Mouse (Mus musculus): ENCODE data around the gene Sept4.

Sept4 gene

DNA sequence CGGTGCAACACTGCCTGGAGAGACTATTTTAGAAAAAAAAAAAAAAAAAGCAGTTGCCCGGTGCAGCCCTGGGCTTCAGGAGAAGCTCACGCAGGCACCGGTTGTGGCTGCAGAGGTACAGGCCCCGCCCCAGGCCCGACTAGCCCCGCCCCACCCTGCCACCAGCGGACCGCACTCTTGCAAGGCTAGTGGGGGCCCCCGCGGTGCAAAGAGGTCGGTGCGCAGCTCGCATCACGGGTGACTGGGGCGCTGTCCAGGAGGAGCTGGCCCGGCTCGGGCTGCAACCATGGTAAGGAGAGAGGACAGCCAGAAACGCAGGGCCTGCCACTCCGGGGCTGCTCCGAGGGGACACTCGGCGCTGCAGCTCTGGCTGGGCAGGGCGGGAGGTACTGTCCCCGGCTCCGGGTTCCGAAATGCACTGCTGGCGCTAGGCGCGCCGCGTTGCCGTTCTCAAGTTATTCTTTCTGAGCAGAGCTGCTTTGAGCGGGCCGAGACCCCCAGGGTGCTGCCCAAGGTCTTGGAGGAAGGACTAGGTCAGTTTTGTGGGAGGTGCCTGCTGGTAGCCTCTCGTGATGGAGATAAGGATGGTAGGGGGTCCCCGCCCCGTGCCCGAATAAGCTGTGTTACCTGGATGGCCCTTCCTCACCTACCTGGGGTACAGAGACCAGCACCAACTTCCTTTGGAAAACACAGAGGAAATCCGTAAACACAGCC, 9.7 kb downstream of the Sept4 start:
- intact Hi-C loops (cut with DNase I) = no loop called here

DNA sequence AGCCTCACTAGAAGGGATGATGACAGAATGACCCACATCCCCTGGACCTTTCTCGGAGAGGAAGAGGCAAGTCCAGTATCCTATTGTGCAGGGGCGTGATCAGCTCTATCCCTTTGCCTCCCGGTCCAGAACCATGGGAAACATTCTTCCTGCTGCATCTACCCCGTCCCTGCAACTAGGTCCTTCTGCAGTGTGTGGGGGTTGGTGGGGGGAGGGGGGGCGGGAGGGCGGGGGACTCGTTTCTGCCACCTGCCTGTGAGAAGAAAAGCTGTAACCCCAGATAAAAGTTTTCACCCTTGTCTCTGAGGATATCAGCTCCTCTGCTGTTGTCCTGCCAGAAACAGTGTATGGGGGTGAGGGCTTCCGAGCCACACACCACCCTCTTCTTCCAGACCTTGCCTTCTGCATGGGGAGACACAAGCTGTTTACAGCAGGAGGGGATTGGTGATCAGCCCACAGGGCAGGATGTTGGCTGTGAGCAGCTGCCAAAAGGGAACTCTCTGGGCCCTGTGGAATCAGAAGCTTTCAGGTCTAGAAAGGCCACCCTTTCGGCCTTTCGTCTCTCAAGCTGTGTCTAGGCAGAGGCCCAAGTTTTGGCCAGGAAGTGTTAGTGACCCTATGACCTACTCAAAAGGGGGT, 10.4 kb downstream of the Sept4 start:
- intact Hi-C loops (cut with DNase I) = no loop called here

DNA sequence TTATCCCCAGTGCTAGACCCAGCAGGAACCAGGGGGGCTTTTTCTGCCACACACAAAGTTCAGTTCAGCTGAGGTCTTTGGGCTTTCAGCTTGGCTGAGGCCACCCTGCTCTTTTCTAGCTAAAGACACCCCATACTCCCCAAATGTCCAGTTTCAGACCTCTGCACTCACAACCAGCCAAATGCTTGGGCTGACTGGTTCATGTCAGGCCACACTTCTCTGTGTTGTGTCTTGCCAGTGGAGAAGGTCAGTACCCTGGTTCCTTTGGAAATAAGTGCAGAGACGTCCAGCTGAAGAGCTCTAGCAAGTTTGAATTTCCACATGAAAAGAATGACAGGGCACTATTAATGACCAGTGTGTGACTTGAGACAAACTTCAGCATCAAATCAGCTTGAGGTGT, 11.0 kb downstream of the Sept4 start:
- intact Hi-C loops (cut with DNase I) = no loop called here

DNA sequence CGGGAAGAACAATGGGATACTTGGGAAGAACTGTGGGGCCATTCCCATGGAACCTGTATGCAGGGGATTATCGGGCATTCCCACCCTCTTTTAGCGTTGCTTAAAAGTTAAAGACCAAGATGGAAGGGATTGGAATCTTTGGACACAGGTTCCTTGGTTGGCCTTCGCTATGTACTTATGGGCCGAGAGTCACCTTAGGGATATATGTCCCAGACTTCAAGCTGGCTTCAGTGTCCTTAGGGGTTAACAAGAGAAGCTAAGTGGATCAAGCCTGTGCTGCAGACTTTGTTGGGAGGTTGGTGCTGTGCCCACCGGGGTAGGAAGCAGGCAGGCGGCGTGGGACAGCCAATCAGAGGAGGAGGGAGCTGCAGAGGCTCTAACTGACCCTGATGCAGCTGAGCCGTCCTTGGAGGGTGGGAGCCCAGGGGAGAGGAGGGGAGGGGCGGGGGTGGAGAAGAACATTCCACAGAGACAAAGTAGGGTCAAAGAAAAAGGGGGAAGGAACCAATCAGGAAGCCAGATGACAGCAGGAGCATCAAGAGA, 11.9 kb downstream of the Sept4 start:
- intact Hi-C loops (cut with DNase I) = no loop called here

DNA sequence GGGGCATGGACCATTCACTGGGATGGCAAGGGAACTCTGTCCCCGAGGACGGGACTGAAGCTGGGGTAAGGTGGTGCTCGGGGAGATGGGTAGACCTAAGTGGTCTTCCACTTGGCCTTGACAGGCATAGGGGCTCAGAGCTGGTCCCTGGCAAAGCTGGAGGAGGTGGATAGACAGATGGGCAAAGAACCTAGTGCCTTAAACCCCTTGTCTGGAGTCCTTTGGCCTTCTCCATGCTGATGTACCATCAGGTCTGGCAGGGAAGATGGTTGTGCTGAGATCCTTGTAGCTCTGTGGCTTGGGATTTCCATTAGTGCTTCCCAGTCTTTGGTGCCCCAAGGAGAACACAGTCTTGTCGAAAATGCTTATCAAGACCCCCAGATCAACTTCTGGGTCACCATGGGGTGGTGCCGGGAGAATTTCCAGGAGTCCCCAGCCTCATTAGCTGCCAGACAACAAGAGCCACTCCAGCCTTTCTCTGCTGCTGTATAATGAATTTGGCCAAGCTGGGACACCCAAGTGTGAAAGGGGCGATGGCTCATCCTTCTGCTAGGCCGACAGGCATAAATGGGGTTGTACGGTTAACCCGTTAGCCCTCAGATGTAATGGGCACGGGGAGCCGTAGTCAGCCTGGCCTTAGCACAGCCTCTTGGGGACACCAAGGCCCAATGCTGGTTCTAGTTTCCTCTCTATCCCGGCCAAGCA, 12.6 kb downstream of the Sept4 start:
- intact Hi-C loops (cut with DNase I) = no loop called here

DNA sequence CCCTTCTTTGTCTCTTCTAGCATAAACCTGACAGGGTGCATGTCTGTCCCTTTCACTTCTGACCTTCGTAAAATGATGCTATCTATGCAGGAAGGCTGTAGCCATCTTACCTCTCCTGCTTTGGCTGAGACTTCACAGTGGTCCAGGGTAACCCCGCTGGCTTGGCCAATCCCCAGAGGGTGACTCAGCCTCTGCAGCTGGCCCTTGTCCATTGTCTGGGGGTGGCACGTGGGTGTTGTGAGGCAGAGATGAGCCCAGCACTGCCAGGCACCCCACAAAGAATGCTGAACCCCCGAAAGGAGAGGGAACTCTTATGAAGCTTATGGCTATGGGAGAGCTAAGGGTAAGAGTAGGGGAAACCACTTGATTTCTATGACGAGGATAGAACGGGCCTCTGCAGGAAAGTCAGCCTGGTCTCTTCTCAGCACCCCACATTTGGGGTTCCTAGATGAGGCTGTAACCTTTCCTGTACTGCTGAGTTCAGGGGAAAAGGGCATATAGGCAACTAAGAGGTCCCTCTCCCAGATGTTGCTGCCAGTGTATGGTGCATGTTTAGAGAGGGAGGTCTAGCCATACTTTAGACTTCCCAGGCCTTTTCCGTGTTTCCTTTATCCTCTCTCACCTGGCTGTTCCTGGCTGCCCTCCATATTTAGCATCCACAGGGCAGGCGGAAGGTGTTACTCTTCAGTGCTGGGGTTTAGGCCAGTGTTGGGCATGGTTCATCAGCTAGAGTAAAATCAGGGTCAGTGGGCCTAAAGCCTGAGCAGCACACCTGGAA, 13.4 kb downstream of the Sept4 start:
- intact Hi-C loops (cut with DNase I) = no loop called here

DNA sequence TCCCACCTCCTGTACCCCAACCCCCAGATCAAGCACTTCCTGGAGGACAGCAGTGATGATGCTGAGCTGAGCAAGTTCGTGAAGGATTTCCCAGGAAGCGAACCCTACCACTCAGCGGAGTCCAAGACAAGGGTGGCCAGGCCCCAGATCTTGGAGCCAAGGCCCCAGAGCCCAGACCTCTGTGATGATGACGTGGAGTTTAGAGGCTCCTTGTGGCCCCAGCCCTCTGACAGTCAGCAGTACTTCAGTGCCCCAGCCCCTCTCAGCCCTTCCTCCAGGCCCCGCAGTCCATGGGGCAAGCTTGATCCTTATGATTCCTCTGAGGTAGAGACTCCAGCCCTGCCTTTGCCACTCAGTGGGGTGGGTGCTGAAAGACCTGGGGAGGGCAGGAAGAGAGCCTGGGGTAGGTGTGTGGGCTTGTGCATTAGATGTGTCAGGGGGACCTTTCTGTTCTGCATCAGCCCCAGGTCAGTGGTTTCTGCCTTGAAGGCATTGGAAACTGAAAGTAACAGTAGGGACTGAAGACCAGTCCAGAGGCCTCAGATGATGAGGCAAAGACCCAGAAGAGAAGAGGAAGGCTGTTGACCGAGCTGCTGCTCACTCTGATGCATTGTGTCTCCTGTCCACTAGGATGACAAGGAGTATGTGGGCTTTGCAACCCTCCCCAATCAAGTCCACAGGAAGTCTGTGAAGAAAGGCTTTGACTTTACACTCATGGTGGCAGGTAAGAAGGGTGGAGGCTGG, 14.8 kb downstream of the Sept4 start:
- intact Hi-C loops (cut with DNase I) = no loop called here

DNA sequence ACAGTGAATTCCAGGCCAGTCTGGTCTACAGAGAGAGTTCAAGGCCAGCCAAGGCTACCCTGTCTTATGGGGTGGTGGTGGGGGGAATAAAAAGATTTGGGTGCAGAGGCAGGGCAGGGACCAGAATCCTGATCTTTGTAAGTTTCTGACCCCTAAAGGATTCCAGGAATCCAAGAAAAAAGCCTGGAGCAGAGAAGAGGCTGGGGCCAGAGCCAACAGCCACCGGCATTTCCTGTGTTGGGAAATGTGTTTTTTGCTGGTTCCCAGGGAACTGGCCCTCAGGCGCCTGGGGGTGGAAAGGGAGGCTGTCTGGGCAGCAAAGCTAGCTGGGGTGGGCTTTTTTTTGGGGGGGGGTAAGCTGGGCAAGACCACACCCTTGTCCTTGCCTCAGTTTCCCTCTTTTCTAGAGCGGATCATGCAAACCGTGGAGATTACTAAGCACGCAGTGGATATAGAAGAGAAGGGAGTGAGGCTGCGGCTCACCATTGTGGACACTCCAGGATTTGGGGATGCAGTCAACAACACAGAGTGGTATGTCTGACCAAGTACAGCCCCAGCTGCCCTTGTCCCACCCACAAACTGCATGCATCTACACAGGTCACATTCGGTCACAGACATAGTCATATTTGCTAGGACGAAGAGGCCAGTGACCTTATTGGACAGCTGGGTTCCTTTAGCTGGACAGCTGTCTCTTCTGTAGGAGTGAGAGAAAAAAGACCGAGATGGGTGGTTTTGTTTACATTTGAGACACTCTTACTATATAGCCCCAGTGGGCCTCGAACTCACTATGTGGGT, 16.2 kb downstream of the Sept4 start:
- intact Hi-C loops (cut with DNase I) = no loop called here

DNA sequence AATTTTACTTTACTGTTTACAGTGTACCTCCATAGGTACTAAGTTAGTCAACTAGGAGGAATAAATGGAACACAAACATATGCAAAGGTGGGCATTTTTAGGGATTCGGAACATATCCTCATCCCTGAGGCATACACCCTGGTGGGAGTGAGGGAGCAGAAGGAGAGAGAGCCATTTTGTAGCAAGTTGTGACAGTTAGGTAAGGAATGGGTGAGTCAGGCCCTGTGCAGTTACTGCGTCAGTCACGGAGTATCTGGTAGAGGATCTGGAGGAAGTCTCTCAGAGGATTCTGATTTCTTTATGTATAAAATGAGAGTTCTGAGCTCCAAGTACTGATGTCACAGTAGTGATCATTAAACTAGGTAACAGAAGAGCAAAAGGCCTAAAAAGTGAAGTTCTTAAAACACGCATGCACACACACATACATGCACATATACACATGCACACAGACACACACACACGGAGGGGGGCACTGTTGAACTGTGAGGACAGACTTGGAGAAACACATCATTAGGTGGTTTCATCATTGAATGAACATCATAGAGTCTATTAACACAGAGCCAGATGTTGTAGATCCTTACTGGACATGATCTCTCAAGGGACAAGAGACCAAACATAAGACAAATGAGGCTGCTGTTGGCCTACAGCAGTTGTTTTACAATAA, 18.6 kb downstream of the Sept4 start:
- intact Hi-C loops (cut with DNase I) = no loop called here

DNA sequence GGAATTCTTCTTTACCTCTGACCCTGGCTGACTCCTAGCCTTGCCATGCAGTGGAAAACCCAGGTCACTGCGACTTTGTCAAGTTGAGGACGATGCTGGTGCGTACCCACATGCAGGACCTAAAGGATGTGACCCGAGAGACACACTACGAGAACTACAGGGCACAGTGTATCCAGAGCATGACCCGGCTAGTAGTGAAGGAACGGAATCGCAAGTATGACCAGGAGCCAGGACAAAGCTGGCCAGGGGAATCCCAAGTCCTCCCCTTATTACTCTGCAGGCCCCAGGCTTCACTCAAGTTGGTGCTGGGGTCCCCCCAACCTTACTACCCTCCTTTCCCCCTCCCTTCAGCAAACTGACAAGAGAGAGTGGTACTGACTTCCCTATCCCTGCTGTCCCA, 20.9 kb downstream of the Sept4 start:
- intact Hi-C loops (cut with DNase I) = no loop called here

DNA sequence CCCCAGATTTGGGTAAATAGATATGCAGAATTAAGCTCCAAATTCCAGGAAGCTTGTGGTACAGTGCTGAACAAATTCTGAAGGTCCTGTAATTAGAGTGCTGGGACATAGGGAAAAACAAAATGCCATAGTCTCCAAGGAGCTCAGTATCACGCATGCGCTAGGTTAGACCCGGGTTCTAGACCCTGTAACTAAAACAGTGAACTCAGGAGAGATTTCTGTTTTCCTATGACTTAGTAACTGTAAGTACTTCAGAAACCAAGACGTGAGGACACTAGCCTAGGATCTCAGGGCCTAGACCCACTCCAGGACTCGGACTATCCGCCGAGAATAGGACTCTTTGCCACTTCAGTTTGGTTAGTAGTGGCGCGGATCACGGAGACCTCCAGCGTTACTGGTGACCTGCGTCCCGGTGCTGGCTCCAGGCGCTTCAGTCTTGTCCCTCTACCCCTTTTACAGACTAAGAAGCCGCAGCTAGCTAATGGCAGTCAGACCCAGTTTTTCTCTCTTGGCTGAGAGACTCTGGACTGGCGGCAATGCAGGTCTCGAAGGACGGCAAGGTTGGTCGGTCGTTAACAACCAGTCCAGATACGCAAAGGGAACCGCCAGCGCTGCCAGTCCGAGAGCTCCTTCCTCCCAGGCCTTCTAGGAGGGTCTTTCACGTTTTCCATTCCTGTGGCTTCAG, 22.3 kb downstream of the Sept4 start:
- intact Hi-C loops (cut with DNase I) = no loop called here

DNA sequence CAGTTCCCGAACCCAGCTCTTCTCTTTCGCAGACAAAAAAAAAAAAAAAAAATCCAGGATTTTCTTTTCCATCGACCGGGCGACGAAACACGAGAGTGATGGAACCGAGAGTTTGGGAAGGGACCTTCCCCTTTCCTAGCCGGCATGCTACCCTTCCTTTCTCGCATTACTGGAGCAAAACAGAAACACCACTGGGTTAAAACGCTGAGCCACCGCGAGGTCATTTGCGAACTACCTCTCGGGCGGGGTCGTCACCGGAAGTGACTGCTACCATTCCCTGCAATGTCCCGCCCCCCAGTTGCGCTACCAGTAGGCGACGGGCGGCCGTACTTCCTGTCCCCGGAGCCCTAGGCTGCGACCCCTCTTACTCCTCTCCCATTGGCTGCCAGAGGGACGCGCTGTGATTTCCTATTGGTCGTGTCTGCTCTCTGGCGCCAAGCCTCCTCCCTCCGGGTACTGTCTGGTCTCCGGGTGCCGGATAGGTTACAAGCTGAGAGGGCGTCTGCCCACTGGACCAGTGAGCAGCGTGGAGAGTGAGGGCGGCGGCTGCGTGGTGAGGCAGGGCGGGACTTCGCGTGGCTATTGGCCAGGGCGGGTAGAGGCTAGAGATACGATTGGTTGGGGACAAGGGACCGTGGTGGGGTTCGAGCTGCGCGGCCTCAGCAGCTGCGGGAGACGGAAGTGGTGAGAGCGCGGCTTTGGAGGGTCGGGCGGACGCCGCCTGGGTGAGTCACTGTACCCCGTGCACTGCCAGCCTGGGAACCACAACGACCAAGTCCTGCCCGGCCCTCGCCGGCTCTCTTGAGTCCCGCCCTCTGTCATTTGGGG, 23.0 kb downstream of the Sept4 start, which contains the start of gene Mtmr4:
Gene Mtmr4, plus strand, starts transcription at position 637 of the 828 bp plus-strand sequence.
- intact Hi-C loops (cut with DNase I) = no loop called here

DNA sequence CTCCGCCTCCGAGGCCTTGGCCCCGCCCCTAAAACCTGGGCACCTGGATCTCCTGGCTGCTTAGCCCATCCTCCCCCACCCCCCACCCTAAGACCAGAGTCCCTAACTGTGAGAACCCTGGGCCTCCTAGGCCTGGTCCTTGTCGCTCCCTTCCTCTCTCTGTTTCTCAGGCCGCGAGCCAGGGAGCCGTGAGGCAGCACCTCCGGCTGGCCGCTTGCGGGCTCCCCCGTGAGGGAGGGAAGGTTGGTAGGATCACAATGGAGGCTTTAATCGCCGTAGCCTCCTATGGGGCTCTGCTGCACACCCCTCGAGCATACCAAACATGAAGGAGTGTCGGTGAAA, 23.6 kb downstream of the Sept4 start:
- intact Hi-C loops (cut with DNase I) = no loop called here

DNA sequence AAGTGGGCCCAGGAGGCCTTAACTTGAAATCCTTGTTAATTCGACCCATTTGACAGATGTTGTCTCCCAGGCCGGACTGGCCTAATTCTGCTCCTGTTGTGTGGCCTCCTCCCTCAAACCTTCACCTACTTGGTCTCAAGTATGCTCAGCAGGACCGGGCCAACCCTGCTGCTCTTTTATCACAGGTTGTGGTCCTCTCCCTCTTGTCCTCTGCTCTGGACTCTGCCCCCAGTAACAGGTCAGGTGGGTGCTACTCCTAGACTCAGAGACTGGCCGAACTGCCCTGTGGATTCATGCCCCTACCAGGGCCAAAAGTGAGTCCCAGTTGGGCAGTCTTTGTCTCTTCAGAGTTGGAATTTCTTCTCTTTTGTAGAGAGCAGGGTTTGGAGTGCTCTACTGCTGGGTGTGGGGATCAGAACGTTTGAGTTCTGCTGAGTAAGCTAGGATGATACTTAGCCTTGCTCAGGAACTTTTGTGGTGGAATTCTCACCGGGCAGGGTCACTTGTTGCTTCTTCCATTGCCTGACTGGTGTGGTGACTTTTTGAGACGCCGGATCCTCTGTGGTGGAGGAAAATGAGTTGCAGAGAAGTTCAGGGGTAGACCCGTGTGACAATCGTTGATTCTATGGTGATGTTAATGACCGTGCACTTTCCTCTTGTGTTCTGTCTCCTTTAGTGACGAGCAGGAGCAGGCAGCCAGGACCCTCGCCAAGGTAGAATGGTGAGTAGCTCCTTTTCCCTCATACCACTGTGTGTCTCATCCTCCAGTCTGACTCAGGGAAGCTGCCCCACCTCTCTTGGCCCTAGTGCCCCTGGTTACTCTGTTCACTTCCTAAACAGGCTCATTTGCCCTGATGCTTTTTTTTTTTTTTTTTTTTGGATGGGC, 24.3 kb downstream of the Sept4 start:
- intact Hi-C loops (cut with DNase I) = no loop called here

DNA sequence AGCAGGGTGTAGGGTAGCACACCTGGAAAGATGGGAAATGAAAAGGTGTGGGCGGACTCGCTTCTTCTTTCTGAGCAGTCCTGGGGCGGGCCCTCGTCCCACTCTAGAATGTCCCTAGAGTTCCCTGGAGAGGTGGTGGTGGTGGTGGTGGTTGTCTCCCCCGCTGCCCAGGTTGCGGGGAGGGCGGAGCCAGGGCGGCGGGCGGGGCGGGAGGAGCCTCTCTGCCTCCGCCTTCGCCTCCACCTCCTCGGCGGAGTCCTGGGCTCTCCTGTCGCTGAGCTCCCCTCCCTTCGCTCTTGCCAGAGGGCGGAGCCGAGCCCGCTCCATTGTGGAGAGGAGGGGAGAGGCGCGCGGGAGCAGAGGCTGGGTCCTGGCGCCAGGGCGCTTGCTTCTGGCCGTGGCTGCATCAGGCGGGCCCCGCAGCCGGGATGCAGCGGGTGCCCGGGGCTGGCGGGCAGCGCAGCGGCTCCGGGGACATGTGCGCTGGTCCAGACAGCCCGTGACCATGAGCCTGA, 26.7 kb downstream of the Sept4 start:
- intact Hi-C loops (cut with DNase I) = no loop called here

DNA sequence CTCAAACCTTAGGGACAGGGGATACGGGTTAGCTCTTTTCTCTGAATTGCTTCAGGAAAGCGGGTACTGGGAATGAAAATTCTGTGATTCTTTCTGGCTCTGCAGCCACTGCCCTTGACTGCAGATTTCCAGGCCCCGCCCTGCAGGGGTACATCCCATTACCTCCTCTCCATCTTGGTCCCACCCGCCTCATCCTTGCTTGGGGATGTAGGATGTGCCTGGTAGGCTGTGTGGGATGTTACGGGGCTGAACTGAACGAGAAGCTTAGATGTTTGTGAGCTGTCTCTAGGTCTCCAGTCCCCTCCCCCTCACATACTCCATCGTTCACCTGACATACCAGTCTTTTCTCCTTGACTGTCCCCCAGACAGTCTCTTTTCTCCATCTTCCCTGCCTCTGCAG, 27.3 kb downstream of the Sept4 start:
- intact Hi-C loops (cut with DNase I) = no loop called here

DNA sequence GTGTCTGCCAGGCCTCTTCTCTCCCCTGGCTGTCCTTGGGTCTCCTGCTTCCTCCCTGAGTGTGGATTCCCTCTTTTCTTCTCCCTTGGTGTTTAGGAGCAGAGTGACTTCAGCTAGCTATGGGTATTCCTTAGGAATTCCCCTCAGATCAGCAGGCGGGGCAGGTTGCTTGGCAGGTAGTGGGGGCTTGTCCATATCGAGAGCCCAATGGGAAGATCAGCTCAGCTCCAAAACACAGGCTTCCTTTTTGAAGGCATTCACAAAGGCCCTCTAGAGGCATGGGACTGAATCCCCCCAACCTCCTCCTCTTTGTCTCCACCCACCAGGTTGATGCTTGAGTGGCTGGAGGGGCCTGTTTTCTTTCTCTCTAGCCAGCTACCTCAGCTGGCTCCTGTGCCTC, 27.8 kb downstream of the Sept4 start:
- intact Hi-C loops (cut with DNase I) = no loop called here

Data from adrenal gland (tissue).